Mouse (Mus musculus): ENCODE data around the gene Slc25a21. TPM values are rescaled to one million over a fixed set of nuclear protein-coding genes. Genes with fewer than 3 reads are reported as not detected.
A peak's percentile ranks its signal among the peaks of the same experiment; 100 is the strongest.

Slc25a21 gene
- total and polyA plus RNA-seq, 2 experiments, result 3.6 to 13.9 TPM

- no peak for DNase-seq (ENCODE audit: extremely low read depth, low read depth, low spot score)
- H3K4me3 ChIP-seq (ENCODE audit: insufficient read depth, low read depth, low read length), result no peak overlapping the region
- H3K27me3 ChIP-seq (ENCODE audit: control insufficient read depth, insufficient read depth, low read length), result no peaks in the 10 kb centered on the region
- no peak overlapping the region for H3K27ac ChIP-seq (replicated peaks; ENCODE audit: insufficient read depth, low read depth, low read length)
- no peaks in the 10 kb centered on the region for H3K79me2 ChIP-seq (ENCODE audit: control insufficient read depth, insufficient read depth, low read length)
- H3K36me3 ChIP-seq (ENCODE audit: control insufficient read depth, insufficient read depth, low read length), result no peaks in the 10 kb centered on the region
- H3K4me1 ChIP-seq (ENCODE audit: control insufficient read depth, insufficient read depth, low read length), result no peaks in the 10 kb centered on the region
- WGBS, result 75% methylated on average over 4 of the region's 4 CpGs
- no peak overlapping the region for H3K9ac ChIP-seq (ENCODE audit: low read depth, low read length)
- TF ChIP-seq POLR2A (IDR thresholded peaks at IDR 0.05; ENCODE audit: extremely low read depth, insufficient read depth, low read length) (no peak), CTCF (IDR thresholded peaks at IDR 0.05; ENCODE audit: low read depth, low read length) (no peak)
Measured at GRCm38 (mm10) chr12:57204276-57204851, 7.1 kb upstream of the Slc25a21 start.

- Histone ChIP-seq H3K4me3 (ENCODE audit: insufficient read depth, low read depth, low read length) (no peak overlapping the region), H3K27ac (replicated peaks; ENCODE audit: insufficient read depth, low read depth, low read length) (no peak overlapping the region), H3K9ac (ENCODE audit: low read depth, low read length) (no peak overlapping the region), H3K4me1 (ENCODE audit: control insufficient read depth, insufficient read depth, low read length) (peaks cover 5% of the 10 kb centered on the region; the same call in 1 of the 2 replicates), H3K36me3 (ENCODE audit: control insufficient read depth, insufficient read depth, low read length) (no peaks in the 10 kb centered on the region), H3K79me2 (ENCODE audit: control insufficient read depth, insufficient read depth, low read length) (no peaks in the 10 kb centered on the region), H3K27me3 (ENCODE audit: control insufficient read depth, insufficient read depth, low read length) (no peaks in the 10 kb centered on the region)
- 98% methylated on average over 3 of the region's 3 CpGs for WGBS
- TF ChIP-seq POLR2A (IDR thresholded peaks at IDR 0.05; ENCODE audit: extremely low read depth, insufficient read depth, low read length), result no peak
- no peak for DNase-seq (ENCODE audit: extremely low read depth, low read depth, low spot score)
Measured at GRCm38 (mm10) chr12:57201901-57202300, 4.6 kb upstream of the Slc25a21 start.

- H3K36me3 ChIP-seq (ENCODE audit: control insufficient read depth, insufficient read depth, low read length), result no peaks in the 10 kb centered on the region
- no peak overlapping the region for H3K9ac ChIP-seq (ENCODE audit: low read depth, low read length)
- H3K27ac ChIP-seq (replicated peaks; ENCODE audit: insufficient read depth, low read depth, low read length), result no peak overlapping the region
- DNase-seq (ENCODE audit: extremely low read depth, low read depth, low spot score), result no peak
- H3K79me2 ChIP-seq (ENCODE audit: control insufficient read depth, insufficient read depth, low read length), result no peaks in the 10 kb centered on the region
- WGBS, result 96% methylated on average over 2 of the region's 2 CpGs
- H3K4me3 ChIP-seq (ENCODE audit: insufficient read depth, low read depth, low read length), result no peak overlapping the region
- H3K4me1 ChIP-seq (ENCODE audit: control insufficient read depth, insufficient read depth, low read length), result peaks cover 5% of the 10 kb centered on the region; the same call in 1 of the 2 replicates
- no peak for TF ChIP-seq CTCF (IDR thresholded peaks at IDR 0.05; ENCODE audit: low read depth, low read length)
- TF ChIP-seq POLR2A (IDR thresholded peaks at IDR 0.05; ENCODE audit: extremely low read depth, insufficient read depth, low read length), result no peak
- H3K27me3 ChIP-seq (ENCODE audit: control insufficient read depth, insufficient read depth, low read length), result no peaks in the 10 kb centered on the region
Measured at GRCm38 (mm10) chr12:57199427-57199826, 2.2 kb upstream of the Slc25a21 start.

- H3K9ac ChIP-seq (ENCODE audit: low read depth, low read length), result no peak overlapping the region
- H3K4me3 ChIP-seq (ENCODE audit: insufficient read depth, low read depth, low read length), result no peak overlapping the region
Measured at GRCm38 (mm10) chr12:57198269-57198668, 997 bp upstream of the Slc25a21 start.

GRCm38 (mm10) chr12:57196608-57197362 lies 487 bp downstream of the Slc25a21 start:
- H3K27ac ChIP-seq (replicated peaks; ENCODE audit: insufficient read depth, low read depth, low read length), result peak overlapping the region; percentile 89
- WGBS, result 2% methylated on average over 59 of the region's 59 CpGs
- peak overlapping the region; percentile 76 for H3K9ac ChIP-seq (ENCODE audit: low read depth, low read length)
- H3K4me3 ChIP-seq (ENCODE audit: insufficient read depth, low read depth, low read length), result peak overlapping the region; percentile 92
- H3K36me3 ChIP-seq (ENCODE audit: control insufficient read depth, insufficient read depth, low read length), result no peaks in the 10 kb centered on the region
- TF ChIP-seq POLR2A (IDR thresholded peaks at IDR 0.05; ENCODE audit: extremely low read depth, insufficient read depth, low read length) (no peak), CTCF (IDR thresholded peaks at IDR 0.05; ENCODE audit: low read depth, low read length) (no peak)
- no peaks in the 10 kb centered on the region for H3K79me2 ChIP-seq (ENCODE audit: control insufficient read depth, insufficient read depth, low read length)
- no peaks in the 10 kb centered on the region for H3K27me3 ChIP-seq (ENCODE audit: control insufficient read depth, insufficient read depth, low read length)
- no peak for DNase-seq (ENCODE audit: extremely low read depth, low read depth, low spot score)
- peaks cover 5% of the 10 kb centered on the region; the same call in 1 of the 2 replicates for H3K4me1 ChIP-seq (ENCODE audit: control insufficient read depth, insufficient read depth, low read length)

More at GRCm38 (mm10) chr12:57198269-57198668, 997 bp upstream of the Slc25a21 start:
- TF ChIP-seq CTCF (IDR thresholded peaks at IDR 0.05; ENCODE audit: low read depth, low read length), result no peak
- TF ChIP-seq POLR2A (IDR thresholded peaks at IDR 0.05; ENCODE audit: extremely low read depth, insufficient read depth, low read length), result no peak
- no peaks in the 10 kb centered on the region for H3K27me3 ChIP-seq (ENCODE audit: control insufficient read depth, insufficient read depth, low read length)
- no peaks in the 10 kb centered on the region for H3K79me2 ChIP-seq (ENCODE audit: control insufficient read depth, insufficient read depth, low read length)
- peaks cover 5% of the 10 kb centered on the region; the same call in 1 of the 2 replicates for H3K4me1 ChIP-seq (ENCODE audit: control insufficient read depth, insufficient read depth, low read length)
- no peak overlapping the region for H3K27ac ChIP-seq (replicated peaks; ENCODE audit: insufficient read depth, low read depth, low read length)
- H3K36me3 ChIP-seq (ENCODE audit: control insufficient read depth, insufficient read depth, low read length), result no peaks in the 10 kb centered on the region
- DNase-seq (ENCODE audit: extremely low read depth, low read depth, low spot score), result no peak

GRCm38 (mm10) chr12:57196286-57196607 lies 1.0 kb downstream of the Slc25a21 start:
- Histone ChIP-seq H3K79me2 (ENCODE audit: control insufficient read depth, insufficient read depth, low read length) (no peaks in the 10 kb centered on the region), H3K9ac (ENCODE audit: low read depth, low read length) (peak overlapping the region; percentile 76), H3K4me1 (ENCODE audit: control insufficient read depth, insufficient read depth, low read length) (peaks cover 5% of the 10 kb centered on the region; the same call in 1 of the 2 replicates), H3K27ac (replicated peaks; ENCODE audit: insufficient read depth, low read depth, low read length) (peak overlapping the region; percentile 89), H3K27me3 (ENCODE audit: control insufficient read depth, insufficient read depth, low read length) (no peaks in the 10 kb centered on the region), H3K4me3 (ENCODE audit: insufficient read depth, low read depth, low read length) (peak overlapping the region; percentile 92), H3K36me3 (ENCODE audit: control insufficient read depth, insufficient read depth, low read length) (no peaks in the 10 kb centered on the region)
- TF ChIP-seq CTCF (IDR thresholded peaks at IDR 0.05; ENCODE audit: low read depth, low read length), result no peak
- no peak for TF ChIP-seq POLR2A (IDR thresholded peaks at IDR 0.05; ENCODE audit: extremely low read depth, insufficient read depth, low read length)
- peak; percentile 24 for DNase-seq (ENCODE audit: extremely low read depth, low read depth, low spot score)
- 20% methylated on average over 8 of the region's 8 CpGs for WGBS
